Mouse (Mus musculus) spleen, adult 18-20 months (tissue): Measurements from ENCODE around the gene Rrbp1.

ENCODE experiments used
- DNase-seq, 2 experiments: peaks; one replicate each; pipeline ENCODE4 v3.0.0; 2022; ENCODE audit warnings: mixed read lengths in 2 of 2

The Rrbp1 gene

GRCm38 (mm10) chr2:144011080-144011551, at the start of gene Rrbp1:
Rrbp1 (minus strand) TSS chr2:144011263.
- peak; percentile 97 to 98 for DNase-seq

- DNase-seq: no peak
Observed at GRCm38 (mm10) chr2:144057735-144058134, 46.7 kb upstream of the Rrbp1 start.

DNA sequence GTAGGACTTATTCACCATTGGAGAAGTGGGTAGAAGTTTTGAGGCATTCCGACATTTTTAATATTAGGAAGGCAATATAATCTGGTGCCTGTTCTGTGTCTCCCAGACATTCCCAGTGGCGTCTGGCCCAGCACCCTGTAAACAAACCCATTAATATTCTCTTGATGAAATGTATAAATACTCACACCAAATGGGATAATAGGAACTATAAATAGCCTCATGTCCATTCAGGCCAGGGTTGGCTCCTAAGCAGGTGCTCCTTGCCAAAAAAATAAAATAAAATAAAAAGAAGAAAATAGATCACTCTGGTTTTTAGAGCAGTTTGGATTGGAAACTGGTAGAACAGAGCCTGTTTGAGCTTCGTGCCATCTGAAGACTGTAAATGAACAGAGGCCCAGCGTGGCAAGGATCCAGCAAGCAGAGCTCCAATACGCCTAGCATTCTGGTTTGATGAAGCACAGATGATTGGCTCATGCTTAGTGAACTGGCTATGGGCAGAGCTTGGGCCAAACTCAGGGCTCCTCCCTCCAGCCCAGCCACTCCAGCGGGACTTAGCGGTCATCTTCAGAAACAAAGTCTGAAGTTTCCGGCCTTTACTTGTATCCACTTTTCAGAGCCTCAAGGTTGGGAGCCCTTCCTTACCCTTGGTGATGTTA, 41.5 kb upstream of the Rrbp1 start:
- no peak for DNase-seq

GRCm38 (mm10) chr2:144050861-144051260, 39.8 kb upstream of the Rrbp1 start:
- no peak for DNase-seq

GRCm38 (mm10) chr2:144050146-144050680, 39.1 kb upstream of the Rrbp1 start:
- DNase-seq: no peak

GRCm38 (mm10) chr2:144046916-144047315, 35.9 kb upstream of the Rrbp1 start:
- DNase-seq: no peak

DNA sequence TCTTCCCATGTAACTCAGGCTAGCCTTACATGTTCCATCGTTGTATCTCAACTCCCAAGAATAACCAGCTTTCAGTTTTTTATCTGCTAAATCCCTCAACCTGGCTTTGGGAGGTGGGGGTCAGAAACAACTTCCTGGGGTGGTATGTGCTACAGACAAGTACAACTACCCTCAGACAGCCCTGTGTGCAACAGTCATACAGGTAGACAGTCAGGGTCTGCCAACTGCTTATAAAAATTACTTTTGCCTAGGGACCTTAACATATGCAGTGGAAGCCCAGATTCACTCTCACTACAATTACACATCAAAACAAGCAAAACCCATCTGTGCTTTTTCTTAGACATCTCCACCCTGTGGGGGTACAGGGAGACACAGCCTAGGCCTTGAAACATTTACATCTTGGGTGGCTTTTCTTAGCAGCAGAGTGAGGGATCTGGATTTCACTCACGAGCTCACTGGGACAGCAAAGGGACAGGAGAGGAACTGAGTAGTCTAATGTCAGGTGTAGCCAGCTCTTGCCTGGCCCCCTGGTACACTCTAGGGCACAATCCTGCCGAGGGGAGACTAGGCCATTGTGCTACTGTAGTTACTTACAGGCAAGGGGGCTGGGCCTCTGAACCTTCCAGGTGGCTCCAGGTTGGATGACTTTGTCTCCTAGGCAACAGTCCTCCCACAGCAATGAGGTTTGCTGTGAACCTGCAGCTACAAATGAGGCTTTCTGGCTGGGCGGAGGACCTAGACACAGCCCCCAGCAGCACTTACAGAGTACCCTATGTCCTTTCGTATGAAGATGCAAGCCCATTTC, 34.9 kb upstream of the Rrbp1 start:
- no peak for DNase-seq

DNA sequence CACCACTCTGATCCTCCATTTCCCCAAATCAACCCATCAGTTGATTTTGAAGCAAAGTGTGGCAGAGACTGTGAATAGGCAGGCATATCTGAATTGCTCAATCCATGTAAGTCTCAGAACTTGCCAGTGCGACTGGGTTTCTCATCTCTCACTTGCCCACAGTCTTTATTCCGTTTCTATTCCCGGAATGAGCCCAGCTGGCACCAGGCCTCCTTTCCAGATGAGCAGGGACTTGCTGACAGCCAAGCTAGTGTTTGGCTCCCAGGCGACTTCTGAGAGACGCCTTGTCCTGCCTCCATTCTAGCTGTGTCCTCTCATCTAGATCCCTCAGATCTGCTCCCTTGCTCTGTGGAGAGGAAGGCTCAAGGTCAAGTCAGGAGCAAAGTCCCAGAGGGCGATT, 33.7 kb upstream of the Rrbp1 start:
- DNase-seq: no peak

DNA sequence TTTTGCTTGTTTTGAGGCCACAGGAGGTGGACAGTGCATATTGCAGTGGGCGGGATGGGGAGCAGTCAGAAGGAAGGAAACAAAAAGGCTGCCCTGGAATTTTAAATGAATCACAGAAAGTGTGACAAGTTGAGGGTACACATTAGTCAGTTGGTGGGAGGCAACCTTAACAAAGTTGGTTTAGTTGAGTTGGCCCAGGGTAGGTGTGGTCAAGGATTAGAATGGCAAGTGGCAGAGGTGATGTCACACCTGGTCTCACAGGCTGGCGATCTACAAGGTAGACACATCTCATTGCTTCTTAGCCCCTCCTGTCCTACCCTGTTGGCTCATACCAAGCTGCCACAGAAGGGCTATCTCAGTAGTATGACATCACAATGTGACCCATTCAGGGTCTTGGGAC, 21.6 kb upstream of the Rrbp1 start, which contains the start of gene Banf2:
Gene Banf2, plus strand, starts transcription at position 396 of the 400 bp plus-strand sequence.
- DNase-seq: no peak

GRCm38 (mm10) chr2:144030791-144031190, 19.7 kb upstream of the Rrbp1 start:
- no peak for DNase-seq

DNA sequence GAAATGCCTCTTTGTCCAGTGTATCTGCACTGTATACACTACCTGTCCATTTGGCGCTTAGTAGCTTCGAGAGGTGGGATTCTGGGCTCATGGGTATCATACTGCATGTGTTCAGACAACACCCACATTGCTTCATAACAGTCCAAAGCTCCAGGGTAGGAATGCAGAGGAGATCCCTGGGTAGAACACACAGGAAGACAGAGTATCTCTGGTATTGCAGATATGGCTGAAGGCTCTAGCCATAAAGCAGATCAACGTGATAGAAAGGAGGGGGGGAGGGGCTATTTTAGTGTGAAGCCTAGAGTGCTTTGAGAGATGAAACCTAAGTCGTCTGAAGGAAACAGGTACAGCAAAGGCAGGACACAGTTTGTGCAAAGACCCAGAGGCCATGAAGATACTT, 15.4 kb upstream of the Rrbp1 start:
- no peak for DNase-seq

DNA sequence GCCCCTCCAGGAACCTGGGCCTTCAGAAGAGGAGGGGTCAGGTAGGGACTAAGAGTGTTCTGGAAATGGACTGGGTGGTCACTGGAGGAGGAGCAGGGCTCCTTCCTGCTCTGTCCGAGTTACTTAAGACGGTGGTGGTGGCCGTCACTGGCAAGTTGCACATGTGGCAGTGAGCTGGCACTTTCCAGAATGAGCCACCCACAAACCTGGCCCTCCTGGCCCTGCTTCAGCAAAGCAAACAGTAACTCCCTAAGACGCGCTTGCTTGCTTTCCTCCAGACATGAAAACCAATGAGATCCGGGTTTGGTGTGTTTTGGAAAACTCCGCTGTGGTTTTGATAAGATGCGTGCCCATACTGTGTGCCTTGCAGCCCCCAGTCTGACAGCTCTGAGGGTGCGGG, 14.3 kb upstream of the Rrbp1 start:
- DNase-seq: no peak

DNA sequence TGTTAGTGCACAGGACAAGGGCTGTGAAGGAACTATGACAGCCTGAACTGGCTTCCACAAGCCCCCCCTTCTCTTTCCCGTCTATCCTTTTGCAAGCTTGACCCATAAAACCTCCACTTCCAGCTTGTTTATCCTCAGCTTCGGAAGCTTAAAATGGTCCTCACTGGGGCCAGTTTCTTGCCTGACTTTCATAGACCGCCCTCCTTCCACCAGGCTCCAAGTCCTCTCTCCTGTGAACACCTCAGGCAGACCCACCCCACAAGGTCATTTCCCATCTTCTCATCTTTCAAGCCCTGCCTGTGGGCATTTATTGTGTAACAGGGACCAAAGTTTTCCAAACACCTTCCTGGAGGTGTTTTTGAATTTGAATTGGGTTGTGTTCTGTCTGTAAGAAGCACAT, 11.4 kb upstream of the Rrbp1 start:
- DNase-seq: no peak

DNA sequence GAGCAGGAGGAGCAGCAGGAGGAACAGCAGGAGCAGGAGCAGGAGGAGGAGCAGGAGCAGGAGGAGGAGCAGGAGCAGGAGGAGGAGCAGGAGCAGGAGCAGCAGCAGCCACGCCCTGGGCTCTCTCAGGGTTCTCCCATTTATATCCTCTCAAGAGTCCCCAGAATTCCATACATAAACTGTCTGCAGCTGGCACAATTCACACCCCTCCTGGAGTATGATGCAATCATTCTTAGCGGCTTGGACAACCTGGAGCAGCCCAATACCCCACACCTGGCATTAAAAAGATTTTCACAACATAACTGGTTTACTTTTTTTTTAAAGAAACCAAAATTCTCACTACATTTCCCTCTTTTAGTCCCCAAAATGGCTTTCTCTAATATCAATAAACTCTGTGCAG, 8.9 kb upstream of the Rrbp1 start:
- no peak for DNase-seq

- no peak for DNase-seq
Observed at GRCm38 (mm10) chr2:144015861-144016260, 4.8 kb upstream of the Rrbp1 start.

DNA sequence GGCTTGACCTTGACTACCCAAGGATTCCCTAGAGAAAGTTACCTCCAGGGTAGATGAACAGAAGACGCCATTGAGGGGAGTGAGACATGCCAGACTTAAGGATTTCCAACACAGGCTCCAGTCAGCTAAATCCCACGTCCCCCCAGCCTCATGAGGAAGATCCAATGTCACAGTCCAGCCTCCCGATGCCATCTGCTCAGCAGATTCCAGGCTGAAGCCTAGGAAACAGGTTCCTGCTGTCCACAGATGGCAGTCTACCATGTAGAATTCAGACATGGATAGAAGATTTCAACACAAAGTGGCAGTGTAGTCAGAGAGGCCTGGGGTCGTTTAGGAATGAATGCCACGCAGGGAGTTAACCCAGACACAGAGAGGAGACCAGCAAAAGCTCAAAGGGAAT, 3.4 kb upstream of the Rrbp1 start:
- no peak for DNase-seq

GRCm38 (mm10) chr2:144014051-144014450, 3.0 kb upstream of the Rrbp1 start:
- no peak for DNase-seq

- peak; percentile 77 to 83 for DNase-seq
Observed at GRCm38 (mm10) chr2:144010282-144011044, 600 bp downstream of the Rrbp1 start.

DNA sequence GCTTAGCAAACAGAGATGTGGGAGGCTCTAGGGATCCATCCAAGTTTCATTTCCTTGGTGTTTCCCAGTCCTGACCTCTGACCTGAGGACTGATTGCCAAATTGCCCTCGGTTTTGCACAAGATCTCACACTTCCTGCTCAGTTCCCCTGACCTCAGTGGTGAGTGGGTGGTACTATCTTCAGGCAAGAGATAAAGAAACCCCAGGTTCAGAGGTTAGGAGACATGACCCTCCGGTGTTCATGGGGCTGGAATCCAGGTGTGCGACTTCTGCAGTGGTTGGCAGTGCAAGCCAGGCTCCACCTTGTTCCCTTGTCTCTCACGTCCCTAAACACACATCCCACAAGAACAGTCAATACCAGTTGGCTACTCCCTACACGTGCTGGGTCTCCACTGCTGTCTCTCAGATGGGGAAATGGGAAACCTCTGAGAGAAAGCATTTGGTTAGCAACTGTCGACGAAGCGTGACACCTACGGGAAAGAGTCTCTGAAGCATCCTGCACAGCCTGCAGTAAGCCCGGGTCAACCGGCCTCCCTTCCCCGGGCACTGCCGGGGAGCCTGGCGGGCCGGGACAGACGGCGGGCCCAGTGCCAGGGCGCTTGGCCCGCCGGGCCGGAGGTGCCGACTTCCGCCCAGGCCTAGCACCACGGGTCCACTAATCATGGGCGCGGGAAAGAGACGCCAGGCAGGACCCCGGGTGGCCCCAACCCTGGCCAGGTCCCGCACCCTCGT, 1.3 kb downstream of the Rrbp1 start:
- DNase-seq: peak; percentile 24 to 43

DNA sequence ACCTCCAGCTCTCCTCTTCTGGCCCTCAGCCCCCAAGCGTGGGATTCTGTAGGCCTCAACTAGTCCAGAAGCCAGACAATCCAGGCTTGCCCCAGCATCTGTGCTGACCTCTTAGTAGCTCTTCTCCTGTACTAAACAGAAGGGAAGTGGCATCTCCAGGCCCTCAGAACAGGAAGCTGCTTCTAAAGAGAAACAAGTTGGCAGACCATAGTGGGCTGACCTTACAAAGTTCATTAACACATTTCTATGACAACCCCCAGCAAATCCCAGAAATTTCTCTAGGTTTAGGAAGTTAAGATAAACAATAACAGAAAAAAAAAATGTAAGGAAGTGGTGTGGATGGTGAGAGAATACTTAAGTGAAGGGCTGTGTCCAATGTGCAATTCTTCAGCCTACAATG, 2.0 kb downstream of the Rrbp1 start:
- no peak for DNase-seq

DNA sequence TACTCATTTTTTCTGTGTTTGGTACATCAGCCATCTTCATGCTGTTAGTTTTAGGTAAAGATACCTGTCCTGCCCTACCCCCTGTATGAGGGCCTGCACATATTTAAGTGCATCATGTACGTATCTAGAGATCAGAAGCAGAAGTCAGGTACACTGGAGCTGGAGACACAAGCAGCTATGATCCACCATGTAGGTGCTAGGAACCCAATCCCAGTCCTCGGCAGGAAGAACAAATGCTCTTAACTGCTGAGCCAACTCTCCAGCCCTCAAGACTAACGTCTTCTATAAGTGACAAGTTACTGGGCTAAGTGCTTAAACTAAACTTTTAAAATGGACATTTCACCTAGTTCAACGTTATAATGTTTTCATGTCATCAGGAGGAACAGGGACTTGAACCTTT, 3.9 kb downstream of the Rrbp1 start:
- no peak for DNase-seq

- DNase-seq: no peak
Observed at GRCm38 (mm10) chr2:144006686-144007085, 4.4 kb downstream of the Rrbp1 start.
